Mouse (Mus musculus) lung, adult 2 months (tissue): ENCODE results near the gene 1700025C18Rik. TPM values are rescaled to one million over a fixed set of nuclear protein-coding genes. Genes with fewer than 3 reads are reported as not detected.

Experiments used
- DNase-seq: peaks from one replicate; pipeline ENCODE4 v3.0.0; 2022
- H3K4me1 ChIP-seq: fragments of 200-500 bp; 2 replicates; pipeline ENCODE4 v1.6.1; 2011; ENCODE audit warnings: low read length; ENCODE audit not compliant: control insufficient read depth, insufficient read depth
- H3K4me3 ChIP-seq: fragments of 200-500 bp; replicated peaks from 2 replicates; pipeline ENCODE3; 2011; ENCODE audit warnings: low read depth, mild to moderate bottlenecking, control low read depth, low read length; ENCODE audit errors: extremely low read depth
- CTCF ChIP-seq: fragments of 200-500 bp; IDR thresholded peaks from 2 replicates; pipeline ENCODE4 v1.5.1; 2011; ENCODE audit warnings: mild to moderate bottlenecking, low read length, control low read depth; ENCODE audit not compliant: insufficient read depth
- POLR2A ChIP-seq: fragments of 200-500 bp; IDR thresholded peaks from 2 replicates; pipeline ENCODE4 v1.6.1; 2011; ENCODE audit warnings: low read depth, mild to moderate bottlenecking, control low read depth, low read length, borderline replicate concordance; ENCODE audit errors: extremely low read depth
- WGBS: fragments of 180-500 bp; shearing (Covaris S2); methylation state at CpG from one replicate; pipeline ENCODE4 v1.1.7; 2018; 5-methylcytosine and 5-hydroxymethylcytosine counted together
- polyA plus RNA-seq: library from polyadenylated mRNA; depleted of rRNA; stranded (reverse); fragments of >200 nt; gene quantifications from 2 replicates; pipeline ENCODE4 v1.2.3, GENCODE M21; 2012

Gene 1700025C18Rik
- polyA plus RNA-seq, 1 experiment, result not detected

DNA sequence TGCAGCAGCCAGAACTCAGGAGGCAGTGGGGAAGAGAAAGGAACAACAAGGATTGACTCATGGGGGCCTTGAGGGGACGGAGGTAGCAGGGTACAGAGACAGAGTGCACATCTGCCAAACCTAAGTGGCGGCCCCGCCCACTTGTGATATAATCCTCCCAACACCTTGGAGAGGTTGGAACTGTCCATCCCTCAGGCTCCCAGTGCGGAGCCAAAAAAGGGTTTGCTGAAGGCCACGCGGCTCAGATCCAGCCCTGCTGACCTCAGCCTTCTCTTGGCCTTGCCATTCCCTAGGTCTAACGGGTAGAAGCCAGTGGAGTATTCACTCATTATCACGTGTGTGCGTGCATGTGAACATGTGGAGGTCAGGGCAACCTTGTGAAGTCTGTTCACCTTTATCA lies 9.9 kb downstream of the 1700025C18Rik start:
- no peak for TF ChIP-seq POLR2A
- TF ChIP-seq CTCF, result no peak
- 23% methylated on average over 9 of the region's 9 CpGs for WGBS
- H3K4me1 ChIP-seq, result no peaks in the 10 kb centered on the region
- no peak for DNase-seq
- no peak overlapping the region for H3K4me3 ChIP-seq

DNA sequence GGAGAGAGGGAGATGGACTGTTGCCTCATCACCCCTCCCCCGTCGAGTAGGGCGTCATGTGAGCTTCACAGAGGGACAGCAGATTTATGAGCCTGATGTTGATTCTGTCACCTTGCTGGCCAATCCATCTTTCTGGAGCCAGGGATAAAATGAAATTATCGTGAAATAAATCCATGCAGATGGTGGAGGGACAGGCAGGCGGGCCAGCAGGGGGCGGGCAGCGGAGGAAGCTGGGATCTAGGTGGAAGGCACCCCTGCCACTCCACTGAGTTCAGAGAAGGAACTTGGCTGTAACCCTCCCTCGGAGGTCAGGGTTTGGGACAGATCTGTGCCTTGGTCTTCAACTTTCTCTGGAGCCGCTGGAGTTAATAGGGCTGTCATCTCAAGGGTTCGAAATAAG lies 11.9 kb downstream of the 1700025C18Rik start:
- Histone ChIP-seq H3K4me3 (no peak overlapping the region), H3K4me1 (no peaks in the 10 kb centered on the region)
- 20% methylated on average over 10 of the region's 10 CpGs for WGBS
- TF ChIP-seq POLR2A, result no peak
- no peak for DNase-seq

- Histone ChIP-seq H3K4me3 (no peak overlapping the region), H3K4me1 (no peaks in the 10 kb centered on the region)
- no peak for DNase-seq
- 49% methylated on average over 8 of the region's 8 CpGs for WGBS
- TF ChIP-seq CTCF, result no peak
- TF ChIP-seq POLR2A, result no peak
Observed at GRCm38 (mm10) chr2:165078045-165078444, 12.5 kb downstream of the 1700025C18Rik start.

DNA sequence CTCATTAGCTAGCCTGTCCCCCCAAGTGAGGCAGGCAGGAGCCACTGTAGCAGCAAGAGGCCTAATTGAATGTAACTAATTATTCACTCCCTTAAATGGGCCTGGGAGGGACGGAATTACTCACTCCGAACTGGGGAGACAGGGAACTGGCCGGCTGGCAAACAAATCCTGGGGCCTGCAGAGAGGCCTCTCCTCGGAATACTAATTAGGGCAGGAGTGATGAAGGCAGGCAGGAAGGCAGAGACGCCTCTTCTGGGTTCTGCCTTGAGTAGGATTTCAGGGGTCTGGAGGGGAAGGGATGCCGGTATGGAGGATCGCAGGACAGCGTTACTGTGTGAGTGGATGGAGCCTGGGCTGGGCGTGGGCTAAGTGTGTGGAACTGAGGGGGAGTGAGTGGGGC lies 13.5 kb downstream of the 1700025C18Rik start:
- H3K4me1 ChIP-seq, result no peaks in the 10 kb centered on the region
- TF ChIP-seq CTCF, result no peak
- TF ChIP-seq POLR2A, result no peak
- 9% methylated on average over 9 of the region's 9 CpGs for WGBS

DNA sequence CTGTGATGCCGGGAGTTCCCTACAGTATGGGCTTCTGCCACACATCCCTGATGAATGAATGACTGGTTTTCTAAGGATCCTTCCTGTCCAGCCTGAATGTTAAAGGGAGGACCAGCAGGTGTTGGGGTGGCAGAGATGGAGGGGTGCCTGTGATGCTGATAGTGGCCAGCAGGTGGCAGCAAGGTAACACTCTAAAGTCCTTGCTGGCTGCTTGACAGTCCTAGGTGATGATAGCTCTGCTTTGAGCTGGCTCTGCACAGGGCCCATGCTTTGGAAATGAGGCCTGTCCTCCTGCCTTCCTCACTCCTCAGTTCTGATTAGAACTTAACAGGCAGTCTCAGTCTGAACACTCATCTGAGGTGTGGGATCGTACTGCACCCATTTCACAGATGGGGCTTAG lies 15.6 kb downstream of the 1700025C18Rik start:
- TF ChIP-seq CTCF (peak; percentile 99), POLR2A (no peak)
- H3K4me3 ChIP-seq, result no peak overlapping the region
- no peaks in the 10 kb centered on the region for H3K4me1 ChIP-seq
- WGBS, result 38% methylated on average over 2 of the region's 2 CpGs
- DNase-seq, result peak; percentile 75

More for the DNA sequence above, 13.5 kb downstream of the 1700025C18Rik start:
- DNase-seq, result no peak
- H3K4me3 ChIP-seq, result no peak overlapping the region

GRCm38 (mm10) chr2:165074081-165074884 lies 16.3 kb downstream of the 1700025C18Rik start:
- Histone ChIP-seq H3K4me1 (no peaks in the 10 kb centered on the region), H3K4me3 (no peak overlapping the region)
- no peak for TF ChIP-seq CTCF
- no peak for TF ChIP-seq POLR2A
- DNase-seq, result no peak
- WGBS, result 26% methylated on average over 11 of the region's 11 CpGs

DNA sequence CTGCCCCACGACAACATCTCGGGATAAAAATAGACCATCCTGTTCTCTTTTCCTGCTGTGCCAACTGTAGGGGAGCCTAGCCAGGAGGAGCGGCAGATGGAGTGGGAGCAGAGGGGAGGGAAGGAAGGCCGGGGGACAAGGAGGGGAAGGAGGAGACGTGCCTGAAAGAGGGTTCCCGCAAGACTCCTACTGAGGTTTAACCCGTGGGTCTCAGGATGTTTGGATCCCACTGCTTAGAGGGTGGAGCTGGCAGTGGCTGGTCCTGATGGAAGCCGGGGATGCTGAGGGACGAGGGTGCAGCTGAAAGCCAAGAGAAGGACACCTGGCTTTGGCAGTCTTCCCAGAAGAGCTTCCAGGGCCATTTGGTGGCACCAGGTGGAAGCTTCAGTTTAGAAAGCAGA lies 17.2 kb downstream of the 1700025C18Rik start:
- no peak for TF ChIP-seq CTCF
- no peak for TF ChIP-seq POLR2A
- DNase-seq, result no peak
- WGBS, result 10% methylated on average over 9 of the region's 9 CpGs
- no peaks in the 10 kb centered on the region for H3K4me1 ChIP-seq
- no peak overlapping the region for H3K4me3 ChIP-seq

DNA sequence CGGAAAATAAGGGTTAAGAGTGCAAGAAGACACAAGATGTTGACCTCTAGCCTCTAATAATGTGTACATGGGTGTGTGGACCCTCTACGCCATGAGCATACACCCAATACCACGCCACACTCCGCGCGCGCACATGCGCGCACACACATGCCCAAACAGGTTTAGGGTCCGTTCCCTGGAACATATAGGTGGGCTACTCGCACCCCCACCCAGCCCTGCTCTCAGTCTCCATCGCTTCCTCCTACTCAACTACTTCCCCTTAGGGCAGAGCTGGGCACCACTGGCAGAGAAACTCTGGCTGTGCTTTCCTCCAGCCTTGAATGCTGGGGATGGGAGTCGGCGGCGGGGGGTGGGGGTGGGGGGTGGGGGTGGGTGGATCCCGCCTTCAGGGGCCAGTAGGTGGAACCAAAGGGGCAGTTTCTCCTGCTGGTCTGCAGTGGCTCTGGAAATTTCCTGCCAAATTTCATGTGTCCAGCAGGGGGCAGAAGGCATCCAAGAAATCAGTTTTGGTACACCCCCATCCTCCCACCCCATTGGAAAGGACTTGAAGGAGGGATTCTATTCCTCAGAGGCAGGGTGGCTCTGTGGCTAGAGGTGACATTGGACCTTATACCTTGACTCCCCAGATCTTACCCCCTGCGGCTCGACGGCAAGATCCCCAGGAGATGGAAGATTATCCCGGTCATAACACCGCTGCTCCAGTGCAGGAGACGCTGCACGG lies 20.3 kb downstream of the 1700025C18Rik start:
- peak; percentile 47 for DNase-seq
- 35% methylated on average over 22 of the region's 23 CpGs for WGBS
- Histone ChIP-seq H3K4me1 (no peaks in the 10 kb centered on the region), H3K4me3 (no peak overlapping the region)
- TF ChIP-seq POLR2A (no peak), CTCF (peak; percentile 58)

DNA sequence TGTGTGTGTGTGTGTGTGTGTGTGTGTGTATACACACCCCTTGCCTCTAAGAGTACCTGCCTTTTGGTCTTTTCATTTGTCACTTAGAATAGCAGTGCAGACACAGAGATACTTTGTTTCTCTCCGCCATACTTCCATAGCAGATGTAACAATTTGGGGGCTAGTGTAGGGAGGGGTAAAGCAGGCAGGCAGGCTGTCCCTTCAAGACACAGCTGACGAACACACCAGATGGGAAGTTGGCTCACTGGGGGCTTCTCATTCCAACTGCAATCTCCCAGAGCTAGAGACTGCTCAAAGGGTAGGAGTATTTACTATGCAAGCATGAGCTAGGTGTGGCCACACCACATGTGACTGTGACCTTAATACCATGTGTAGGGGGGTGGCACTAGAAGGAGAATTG lies 21.7 kb downstream of the 1700025C18Rik start:
- WGBS, result 76% methylated on average over 2 of the region's 2 CpGs
- Histone ChIP-seq H3K4me3 (no peak overlapping the region), H3K4me1 (no peaks in the 10 kb centered on the region)
- DNase-seq, result no peak
- no peak for TF ChIP-seq CTCF
- TF ChIP-seq POLR2A, result no peak

DNA sequence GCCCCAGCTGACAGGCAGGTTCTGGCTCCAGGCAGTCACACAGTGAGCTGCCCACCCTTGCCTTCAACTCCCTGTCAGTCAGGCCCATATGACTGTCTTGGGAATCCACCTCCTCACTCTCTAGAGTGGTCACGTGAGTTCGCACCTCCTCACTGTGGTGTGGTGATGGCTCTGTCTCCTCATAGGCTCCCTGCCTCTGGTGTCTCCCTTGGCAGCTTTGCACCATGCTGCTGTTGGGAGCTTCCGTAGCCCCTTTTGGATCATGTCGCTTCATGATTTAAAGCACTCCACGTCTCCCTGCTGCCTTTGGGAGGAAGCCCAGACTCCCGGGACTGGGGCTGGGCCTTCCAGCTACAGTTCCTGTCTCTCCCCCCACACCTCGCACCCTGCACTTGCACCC lies 26.1 kb downstream of the 1700025C18Rik start:
- DNase-seq, result no peak
- TF ChIP-seq CTCF, result no peak
- TF ChIP-seq POLR2A, result no peak
- Histone ChIP-seq H3K4me1 (no peaks in the 10 kb centered on the region), H3K4me3 (no peak overlapping the region)
- 58% methylated on average over 7 of the region's 7 CpGs for WGBS
